Comparison of ENCODE assay signal across 8 mouse cellular contexts in genomic region chr16:33184901-33185260, GRCm38 (mm10). TPM values are rescaled to one million over a fixed set of nuclear protein-coding genes. Genes with fewer than 3 reads are reported as not detected.
DNase-seq lines count a peak whose midpoint lies in the region; ATAC-seq and TF ChIP-seq lines count a peak whose summit lies in the region.

Osbpl11 (plus strand) TSS chr16:33185071.

- H3K27ac ChIP-seq in gastrocnemius, adult 2 months: peak within 1 kb of the TSS; percentile 98
- H3K27ac ChIP-seq in hindbrain, postnatal 0 days: peak within 1 kb of the TSS; percentile 93
- H3K27ac ChIP-seq in left cerebral cortex, adult 2 months: peak within 1 kb of the TSS; percentile 97

- no peaks in the 10 kb centered on the region for H3K27me3 ChIP-seq in hindbrain, postnatal 0 days (ENCODE audit: insufficient read depth, low read length)

- WGBS in hindbrain, postnatal 0 days: under 1% methylated on average over 26 of the region's 27 CpGs

- ATAC-seq in hindbrain, postnatal 0 days: peak; percentile 94
- ATAC-seq in megakaryocyte, adult 5-6 weeks (ENCODE audit: poor library complexity, severe bottlenecking): peak; percentile 99

- H3K4me2 ChIP-seq in hindbrain, postnatal 0 days (ENCODE audit: low read depth, low read length): peak within 1 kb of the TSS; percentile 92

- intact Hi-C loops in gastrocnemius, adult 2 months (cut with DNase I): loop anchor here (5.0 kb wide), 1 partner anchor 128 kb away; the partner anchor contains the start of genes Iqcg and Rpl35a
- intact Hi-C loops in left cerebral cortex, adult 2 months (cut with DNase I): loop anchor here (2.0 to 5.0 kb wide), 2 partner anchors 67 to 128 kb away; partner anchors contain the start of genes Iqcg, Rpl35a and Snx4

- H3K9ac ChIP-seq in hindbrain, postnatal 0 days (replicated peaks; ENCODE audit: low read length): peak within 1 kb of the TSS; percentile 91

- H3K4me1 ChIP-seq in hindbrain, postnatal 0 days (ENCODE audit: insufficient read depth, low read length): peaks cover 8% of the 10 kb centered on the region; the same call in 1 of the 2 replicates

- TF ChIP-seq CTCF in gastrocnemius, adult 2 months (IDR thresholded peaks at IDR 0.05): no peak
- TF ChIP-seq CTCF in hindbrain, postnatal 0 days (IDR thresholded peaks at IDR 0.05; ENCODE audit: low read depth): no peak
- no peak for TF ChIP-seq CTCF in left cerebral cortex, adult 2 months (IDR thresholded peaks at IDR 0.05)

- DNase-seq in WW6 (ENCODE audit: low read depth, low spot score): peak; percentile 75
- DNase-seq in cerebellum, postnatal 4 days (ENCODE audit: low spot score in 2 of 2): peak; percentile 93 to 96
- peak; percentile 97 for DNase-seq in gastrocnemius, adult 2 months
- peak; percentile 98 for DNase-seq in hindbrain, postnatal 0 days (ENCODE audit: low spot score)
- DNase-seq in left cerebral cortex, adult 2 months (ENCODE audit: extremely low spot score in 1 of 2, low spot score in 2 of 2): peak; percentile 94 to 96
- peak; percentile 97 to 98 for DNase-seq in right cerebral cortex, adult 2 months (ENCODE audit: low spot score in 2 of 2)
- peak; percentile 98 for DNase-seq in urinary bladder, postnatal 14 days (ENCODE audit: low spot score)

- no peaks in the 10 kb centered on the region for H3K36me3 ChIP-seq in hindbrain, postnatal 0 days (ENCODE audit: insufficient read depth, low read length)

- no peaks in the 10 kb centered on the region for H3K9me3 ChIP-seq in hindbrain, postnatal 0 days (ENCODE audit: low read length)

- peak within 1 kb of the TSS; percentile 99 for H3K4me3 ChIP-seq in gastrocnemius, adult 2 months
- H3K4me3 ChIP-seq in hindbrain, postnatal 0 days (ENCODE audit: low read length): peak within 1 kb of the TSS; percentile 87
- peak within 1 kb of the TSS; percentile 100 for H3K4me3 ChIP-seq in left cerebral cortex, adult 2 months

RNA-seq across cellular contexts. Expression of gene Osbpl11, which starts in this region (rescaled TPM):
- total RNA-seq in gastrocnemius, adult 2 months (2021): 10 to 100 TPM; 15.5 to 15.6 TPM
- total RNA-seq in hindbrain, postnatal 0 days (2014; rRNA removed): 23.6 and 25.0 TPM in 2 replicates
- 10.8 and 10.9 TPM in 2 replicates for polyA plus RNA-seq in hindbrain, postnatal 0 days (2015; fragmentation: Nextera tagmentation; extraction: Ambion mirVana)
- 10 to 100 TPM; 16.6 to 18.7 TPM for total RNA-seq in left cerebral cortex, adult 2 months (2021)
- 17.2 and 18.4 TPM in 2 replicates for total RNA-seq in megakaryocyte, adult 5-6 weeks (2015)
- 29.1 and 30.0 TPM in 2 replicates for total RNA-seq in megakaryocyte, adult 5-6 weeks (2017)

Comparison
In these comparisons a context has a peak if more than half of its experiments do, and no peak if none do; other contexts are left out.
1. Peak in every context shown above with its lines: DNase-seq, ATAC-seq, H3K4me3 ChIP-seq and H3K27ac ChIP-seq.